Mouse (Mus musculus): ENCODE results near the gene Ralgds. TPM values are rescaled to one million over a fixed set of nuclear protein-coding genes. Genes with fewer than 3 reads are reported as not detected.
A peak's percentile ranks its signal among the peaks of the same experiment; 100 is the strongest.

Gene Ralgds
- polyA plus RNA-seq, 1 experiment from 2014 or later: 2.3 TPM

DNA sequence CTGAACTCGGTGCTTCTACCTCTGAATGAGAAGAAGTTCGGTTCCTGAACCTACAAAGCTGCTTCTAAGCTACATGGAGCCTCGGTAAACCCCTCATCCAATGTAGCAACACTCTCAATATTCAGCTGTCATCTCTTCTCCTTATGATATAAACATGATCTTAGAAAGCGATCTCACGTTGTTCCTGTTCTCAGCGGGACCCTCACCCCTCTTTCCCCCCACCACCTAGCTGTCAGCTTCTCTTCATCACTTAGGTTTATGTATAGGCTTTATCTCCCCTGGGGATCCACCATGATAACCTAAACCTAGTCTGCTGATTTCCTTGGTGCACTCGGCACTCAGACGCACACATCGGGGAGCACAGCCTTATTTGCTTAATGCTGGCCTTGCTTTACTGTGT is 70.7 kb downstream of the Ralgds start, which contains the start of gene Gtf3c5:
TSS of gene Gtf3c5 (minus strand) at position 101 of the 400 bp plus-strand sequence.
- Histone ChIP-seq H3K9ac (ENCODE audit: low read depth, low read length) (peak within 1 kb of the TSS; percentile 75), H3K4me2 (ENCODE audit: low read depth, low read length) (peak within 1 kb of the TSS; percentile 85)
- 68% methylated on average over 9 of the region's 9 CpGs for WGBS (ENCODE audit: insufficient replicate concordance)

GRCm38 (mm10) chr2:28585043-28585571 is 72.2 kb downstream of the Ralgds start:
- Histone ChIP-seq H3K4me2 (ENCODE audit: low read depth, low read length) (no peak overlapping the region), H3K27me3 (ENCODE audit: control insufficient read depth, insufficient read depth, low read depth, low read length) (no peaks in the 10 kb centered on the region), H3K9ac (ENCODE audit: low read depth, low read length) (no peak overlapping the region), H3K4me3 (ENCODE audit: low read depth, low read length) (no peak overlapping the region), H3K36me3 (ENCODE audit: control insufficient read depth, insufficient read depth) (no peaks in the 10 kb centered on the region), H3K9me3 (replicated peaks; ENCODE audit: control insufficient read depth, low read length) (no peaks in the 10 kb centered on the region), H3K4me1 (ENCODE audit: control insufficient read depth, low read depth, low read length) (peaks cover 14% of the 10 kb centered on the region), H3K27ac (ENCODE audit: low read length) (no peak overlapping the region)
- ATAC-seq (ENCODE audit: low read depth): no peak
- WGBS (ENCODE audit: insufficient replicate concordance): 18% methylated on average over 6 of the region's 6 CpGs

More for the DNA sequence above, 70.7 kb downstream of the Ralgds start, which contains the start of gene Gtf3c5:
- Histone ChIP-seq H3K27ac (ENCODE audit: low read length) (peak within 1 kb of the TSS; percentile 81), H3K36me3 (ENCODE audit: control insufficient read depth, insufficient read depth) (no peaks in the 10 kb centered on the region; the same call in 1 of the 2 replicates), H3K4me3 (ENCODE audit: low read depth, low read length) (peak within 1 kb of the TSS; percentile 92), H3K4me1 (ENCODE audit: control insufficient read depth, low read depth, low read length) (peaks cover 14% of the 10 kb centered on the region), H3K27me3 (ENCODE audit: control insufficient read depth, insufficient read depth, low read depth, low read length) (no peaks in the 10 kb centered on the region), H3K9me3 (replicated peaks; ENCODE audit: control insufficient read depth, low read length) (no peaks in the 10 kb centered on the region)
- no peak for ATAC-seq (ENCODE audit: low read depth)

GRCm38 (mm10) chr2:28585730-28586129 is 72.8 kb downstream of the Ralgds start:
- 34% methylated on average over 2 of the region's 2 CpGs for WGBS (ENCODE audit: insufficient replicate concordance)
- ATAC-seq (ENCODE audit: low read depth): no peak

DNA sequence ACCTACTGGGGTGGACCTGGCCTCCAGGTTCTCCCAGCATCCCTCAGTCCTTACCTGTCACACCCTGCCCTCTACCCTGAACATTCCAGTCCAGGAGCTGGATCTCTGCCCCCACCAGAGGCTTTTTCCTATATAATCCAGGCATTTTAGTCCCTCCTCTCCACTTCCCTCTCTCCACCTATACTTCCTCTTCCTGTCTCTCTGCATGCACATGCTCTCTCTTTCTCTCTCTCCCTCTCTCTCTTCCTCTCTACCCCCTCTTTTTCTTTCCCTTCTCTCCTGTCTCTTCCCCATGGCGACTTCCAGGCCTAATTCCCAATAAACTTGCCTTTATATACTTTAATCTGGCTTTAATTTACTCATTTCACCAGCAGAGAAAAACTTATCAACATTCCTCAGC is 75.6 kb downstream of the Ralgds start:
- no peak overlapping the region for H3K4me2 ChIP-seq (ENCODE audit: low read depth, low read length)
- WGBS (ENCODE audit: insufficient replicate concordance): 7% methylated on average over 1 of the region's 1 CpGs
- H3K9ac ChIP-seq (ENCODE audit: low read depth, low read length): no peak overlapping the region
- ATAC-seq (ENCODE audit: low read depth): no peak
- no peak overlapping the region for H3K4me3 ChIP-seq (ENCODE audit: low read depth, low read length)
- H3K36me3 ChIP-seq (ENCODE audit: control insufficient read depth, insufficient read depth): no peaks in the 10 kb centered on the region
- no peak overlapping the region for H3K27ac ChIP-seq (ENCODE audit: low read length)
- no peaks in the 10 kb centered on the region for H3K9me3 ChIP-seq (replicated peaks; ENCODE audit: control insufficient read depth, low read length)
- H3K27me3 ChIP-seq (ENCODE audit: control insufficient read depth, insufficient read depth, low read depth, low read length): no peaks in the 10 kb centered on the region
- peaks cover 5% of the 10 kb centered on the region for H3K4me1 ChIP-seq (ENCODE audit: control insufficient read depth, low read depth, low read length)

More at GRCm38 (mm10) chr2:28585730-28586129, 72.8 kb downstream of the Ralgds start:
- Histone ChIP-seq H3K9me3 (replicated peaks; ENCODE audit: control insufficient read depth, low read length) (no peaks in the 10 kb centered on the region), H3K27ac (ENCODE audit: low read length) (no peak overlapping the region), H3K4me3 (ENCODE audit: low read depth, low read length) (no peak overlapping the region), H3K4me2 (ENCODE audit: low read depth, low read length) (no peak overlapping the region), H3K4me1 (ENCODE audit: control insufficient read depth, low read depth, low read length) (peaks cover 14% of the 10 kb centered on the region), H3K27me3 (ENCODE audit: control insufficient read depth, insufficient read depth, low read depth, low read length) (no peaks in the 10 kb centered on the region), H3K36me3 (ENCODE audit: control insufficient read depth, insufficient read depth) (no peaks in the 10 kb centered on the region), H3K9ac (ENCODE audit: low read depth, low read length) (no peak overlapping the region)

- Histone ChIP-seq H3K9ac (ENCODE audit: low read depth, low read length) (no peak overlapping the region), H3K4me2 (ENCODE audit: low read depth, low read length) (no peak overlapping the region), H3K27me3 (ENCODE audit: control insufficient read depth, insufficient read depth, low read depth, low read length) (no peaks in the 10 kb centered on the region), H3K4me1 (ENCODE audit: control insufficient read depth, low read depth, low read length) (peaks cover 20% of the 10 kb centered on the region), H3K4me3 (ENCODE audit: low read depth, low read length) (no peak overlapping the region), H3K27ac (ENCODE audit: low read length) (no peak overlapping the region), H3K9me3 (replicated peaks; ENCODE audit: control insufficient read depth, low read length) (no peaks in the 10 kb centered on the region), H3K36me3 (ENCODE audit: control insufficient read depth, insufficient read depth) (no peaks in the 10 kb centered on the region)
- WGBS (ENCODE audit: insufficient replicate concordance): 30% methylated on average over 2 of the region's 2 CpGs
- ATAC-seq (ENCODE audit: low read depth): no peak
These were observed 78.6 kb downstream of the Ralgds start for GRCm38 (mm10) chr2:28591479-28591878.

- peak overlapping the region; percentile 44 for H3K4me2 ChIP-seq (ENCODE audit: low read depth, low read length)
- H3K36me3 ChIP-seq (ENCODE audit: control insufficient read depth, insufficient read depth): no peaks in the 10 kb centered on the region
- no peak overlapping the region for H3K27ac ChIP-seq (ENCODE audit: low read length)
- peak; percentile 37; the same call in 1 of the 2 replicates for ATAC-seq (ENCODE audit: low read depth)
- peak overlapping the region; percentile 13; the same call in 1 of the 2 replicates for H3K9ac ChIP-seq (ENCODE audit: low read depth, low read length)
- H3K4me3 ChIP-seq (ENCODE audit: low read depth, low read length): no peak overlapping the region; the same call in 1 of the 2 replicates
- 4% methylated on average over 15 of the region's 15 CpGs for WGBS (ENCODE audit: insufficient replicate concordance)
- no peaks in the 10 kb centered on the region for H3K27me3 ChIP-seq (ENCODE audit: control insufficient read depth, insufficient read depth, low read depth, low read length)
- H3K9me3 ChIP-seq (replicated peaks; ENCODE audit: control insufficient read depth, low read length): 0 out of 2 replicates have a peak, but pooled peaks cover 2% of the 10 kb centered on the region
- H3K4me1 ChIP-seq (ENCODE audit: control insufficient read depth, low read depth, low read length): peaks cover 34% of the 10 kb centered on the region
These were observed 79.9 kb downstream of the Ralgds start for GRCm38 (mm10) chr2:28592809-28593208.

DNA sequence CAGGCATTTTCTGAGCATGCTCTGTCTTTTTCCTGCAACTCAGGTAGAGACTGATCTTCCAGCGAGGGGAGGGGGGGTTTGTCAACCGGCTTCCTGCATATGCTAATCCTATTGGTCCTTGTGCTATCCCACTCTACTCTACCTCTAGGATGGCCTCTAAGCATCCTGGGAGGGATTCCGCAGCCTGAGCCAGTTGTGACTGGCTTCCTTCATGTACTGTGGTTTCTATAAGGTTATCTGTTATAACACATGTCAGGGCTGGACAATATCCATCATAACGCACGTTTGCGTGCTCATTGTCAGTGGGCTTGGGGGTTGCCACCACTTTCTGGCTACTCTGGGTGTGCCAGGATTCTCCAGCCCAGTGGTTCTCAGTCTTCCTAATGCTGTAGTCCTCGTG is 83.1 kb downstream of the Ralgds start:
- H3K9ac ChIP-seq (ENCODE audit: low read depth, low read length): peak overlapping the region; percentile 37
- H3K36me3 ChIP-seq (ENCODE audit: control insufficient read depth, insufficient read depth): no peaks in the 10 kb centered on the region
- peaks cover 66% of the 10 kb centered on the region for H3K4me1 ChIP-seq (ENCODE audit: control insufficient read depth, low read depth, low read length)
- H3K9me3 ChIP-seq (replicated peaks; ENCODE audit: control insufficient read depth, low read length): 0 out of 2 replicates have a peak, but pooled peaks cover 2% of the 10 kb centered on the region
- 19% methylated on average over 7 of the region's 7 CpGs for WGBS (ENCODE audit: insufficient replicate concordance)
- H3K4me3 ChIP-seq (ENCODE audit: low read depth, low read length): no peak overlapping the region
- H3K4me2 ChIP-seq (ENCODE audit: low read depth, low read length): peak overlapping the region; percentile 12; the same call in 1 of the 2 replicates
- no peaks in the 10 kb centered on the region for H3K27me3 ChIP-seq (ENCODE audit: control insufficient read depth, insufficient read depth, low read depth, low read length)
- H3K27ac ChIP-seq (ENCODE audit: low read length): peak overlapping the region; percentile 94
- ATAC-seq (ENCODE audit: low read depth): peak; percentile 47

DNA sequence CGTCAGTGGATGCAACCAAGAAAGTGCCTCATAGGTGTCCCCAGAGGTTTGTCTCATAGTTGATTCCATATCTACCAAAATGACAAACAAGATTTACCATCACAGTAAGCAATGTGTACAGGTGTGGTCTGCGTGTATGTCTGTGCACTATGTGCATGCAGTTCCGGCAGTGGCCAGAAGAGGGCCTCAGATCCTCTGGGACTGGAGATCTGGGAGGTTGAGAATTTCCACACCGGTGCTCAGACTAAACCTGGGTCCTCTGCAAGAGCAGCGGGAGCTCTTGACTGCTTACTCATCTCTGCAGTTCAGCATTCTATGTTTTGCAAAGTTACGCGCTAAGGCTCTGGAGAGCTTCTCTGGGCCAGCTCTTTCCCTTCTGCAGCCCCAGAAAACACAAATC is 84.1 kb downstream of the Ralgds start:
- H3K27ac ChIP-seq (ENCODE audit: low read length): peak overlapping the region; percentile 94
- H3K9ac ChIP-seq (ENCODE audit: low read depth, low read length): no peak overlapping the region
- H3K4me3 ChIP-seq (ENCODE audit: low read depth, low read length): no peak overlapping the region
- 69% methylated on average over 7 of the region's 7 CpGs for WGBS (ENCODE audit: insufficient replicate concordance)
- 0 out of 2 replicates have a peak, but pooled peaks cover 2% of the 10 kb centered on the region for H3K9me3 ChIP-seq (replicated peaks; ENCODE audit: control insufficient read depth, low read length)
- peak overlapping the region; percentile 38; the same call in 1 of the 2 replicates for H3K4me2 ChIP-seq (ENCODE audit: low read depth, low read length)
- no peaks in the 10 kb centered on the region for H3K36me3 ChIP-seq (ENCODE audit: control insufficient read depth, insufficient read depth)
- no peak for ATAC-seq (ENCODE audit: low read depth)
- H3K27me3 ChIP-seq (ENCODE audit: control insufficient read depth, insufficient read depth, low read depth, low read length): no peaks in the 10 kb centered on the region
- peaks cover 75% of the 10 kb centered on the region for H3K4me1 ChIP-seq (ENCODE audit: control insufficient read depth, low read depth, low read length)

Data from liver, embryonic 16.5 days (tissue).